Mouse (Mus musculus) midbrain, postnatal 0 days (tissue): ENCODE measurements at regions not wholly inside any gene's neighbourhood (a gene's known extent, or its start where the extent isn't known, plus 50 kb on each side); places are given as distances from the start of the nearest gene placed in this dataset.

Source experiments
- ATAC-seq: fragments of 200-750 bp; cut with Nextera tagmentation; 2 replicates; pipeline ENCODE4 v1.8.0; 2017; ENCODE audit warnings: moderate number of reproducible peaks, mild to moderate bottlenecking, moderate TSS enrichment, moderate library complexity; ENCODE audit not compliant: low FRiP score
- DNase-seq: peaks from one replicate; pipeline ENCODE4 v3.0.0-alpha.2; 2015; ENCODE audit warnings: low spot score
- H3K27ac ChIP-seq: fragments of 300-500 bp; sonication (generic); 2 replicates; pipeline ENCODE4 v1.5.1; 2014; ENCODE audit warnings: low read depth, mild to moderate bottlenecking, low read length, mixed read lengths
- H3K27me3 ChIP-seq: fragments of 300-500 bp; sonication (generic); 2 replicates; pipeline ENCODE4 v1.6.1; 2014; ENCODE audit warnings: low read length, control low read depth, mixed read lengths; ENCODE audit not compliant: insufficient read depth
- H3K36me3 ChIP-seq: fragments of 300-500 bp; sonication (generic); 2 replicates; pipeline ENCODE4 v1.6.1; 2014; ENCODE audit warnings: low read length, control low read depth, mixed read lengths; ENCODE audit not compliant: insufficient read depth
- H3K4me1 ChIP-seq: fragments of 300-500 bp; sonication (generic); 2 replicates; pipeline ENCODE4 v1.6.1; 2014; ENCODE audit warnings: mild to moderate bottlenecking, control low read depth, antibody characterized with exemption, low read length, mixed read lengths; ENCODE audit not compliant: insufficient read depth
- H3K4me2 ChIP-seq: fragments of 300-500 bp; sonication (generic); 2 replicates; pipeline ENCODE4 v1.6.1; 2014; ENCODE audit warnings: low read depth, mild to moderate bottlenecking, low read length, mixed read lengths; ENCODE audit not compliant: poor library complexity, severe bottlenecking
- H3K4me3 ChIP-seq: fragments of 300-500 bp; sonication (generic); 2 replicates; pipeline ENCODE4 v1.5.1; 2014; ENCODE audit warnings: low read depth, mild to moderate bottlenecking, low read length, moderate library complexity
- H3K9ac ChIP-seq: fragments of 300-500 bp; sonication (generic); replicated peaks from 2 replicates; pipeline ENCODE4 v1.6.1; 2014; ENCODE audit warnings: mild to moderate bottlenecking, low read length, moderate library complexity, mixed read lengths; ENCODE audit not compliant: poor library complexity, severe bottlenecking
- H3K9me3 ChIP-seq: fragments of 300-500 bp; sonication (generic); 2 replicates; pipeline ENCODE4 v1.6.1; 2016; ENCODE audit warnings: low read length, control low read depth
- CTCF ChIP-seq: IDR thresholded peaks from 2 replicates; pipeline ENCODE4 v1.5.1; 2016; ENCODE audit warnings: antibody characterized with exemption, mild to moderate bottlenecking
- WGBS: fragments of 180-500 bp; shearing (Covaris S2); extraction: QIAGEN DNeasy Blood & Tissue Kit; methylation state at CpG from one replicate; pipeline ENCODE4 v1.1.7; 2014; 5-methylcytosine and 5-hydroxymethylcytosine counted together

DNA sequence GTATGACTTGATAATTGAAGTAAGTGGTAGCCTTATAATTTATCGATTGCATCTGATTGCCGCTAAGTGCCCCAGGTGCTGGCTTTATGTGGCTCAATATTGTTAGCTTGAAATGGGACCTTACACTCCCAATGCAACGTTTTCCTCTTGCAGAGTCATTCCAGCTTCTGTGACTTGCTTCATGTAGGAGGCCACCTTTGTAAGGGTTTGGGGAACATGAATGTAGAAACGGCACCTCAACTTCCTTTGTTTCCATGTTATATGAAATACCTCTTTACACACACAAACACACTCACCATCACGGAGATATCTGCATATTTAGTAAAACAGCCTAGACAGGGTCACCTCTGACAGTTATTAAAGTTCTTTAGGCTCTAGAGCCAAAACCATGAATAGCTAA, 59.4 kb upstream of the Cep78 start:
- no peak overlapping the region for H3K27ac ChIP-seq

DNA sequence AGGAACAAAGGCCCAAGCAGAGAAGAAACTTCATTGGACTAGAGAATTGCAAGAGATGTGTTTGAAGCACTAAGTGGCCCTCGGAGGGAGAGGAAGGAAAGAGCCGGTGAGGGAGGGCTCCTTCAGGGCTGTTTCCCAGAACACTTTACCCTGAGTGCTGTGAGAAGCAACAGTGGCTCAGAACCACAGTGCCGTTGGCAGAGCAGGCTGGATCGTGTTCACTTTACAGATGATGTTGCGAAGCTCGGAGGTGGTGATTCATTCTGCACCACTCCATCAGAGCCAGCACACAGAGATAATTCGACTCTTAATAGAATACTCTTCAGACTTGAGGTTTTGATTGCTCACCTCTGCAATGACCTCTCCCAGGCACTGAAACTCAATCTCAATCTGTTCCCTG, 58.2 kb upstream of the Cep78 start:
- WGBS = 97% methylated on average over 7 of the region's 7 CpGs
- H3K4me3 ChIP-seq = no peak overlapping the region
- no peak overlapping the region for H3K27ac ChIP-seq
- no peaks in the 10 kb centered on the region for H3K27me3 ChIP-seq
- H3K36me3 ChIP-seq = no peaks in the 10 kb centered on the region
- no peak overlapping the region for H3K9ac ChIP-seq
- DNase-seq (no peak), ATAC-seq (no peak)
- no peak overlapping the region for H3K4me2 ChIP-seq
- TF ChIP-seq CTCF = no peak
- H3K4me1 ChIP-seq = no peaks in the 10 kb centered on the region
- no peaks in the 10 kb centered on the region for H3K9me3 ChIP-seq

More for the DNA sequence above, 59.4 kb upstream of the Cep78 start:
- no peaks in the 10 kb centered on the region for H3K36me3 ChIP-seq
- no peak overlapping the region for H3K9ac ChIP-seq
- no peaks in the 10 kb centered on the region for H3K4me1 ChIP-seq
- no peak for DNase-seq
- no peak overlapping the region for H3K4me3 ChIP-seq
- no peak overlapping the region for H3K4me2 ChIP-seq
- WGBS = 88% methylated on average over 5 of the region's 5 CpGs
- H3K27me3 ChIP-seq = no peaks in the 10 kb centered on the region
- no peak for ATAC-seq
- no peaks in the 10 kb centered on the region for H3K9me3 ChIP-seq
- TF ChIP-seq CTCF = no peak

DNA sequence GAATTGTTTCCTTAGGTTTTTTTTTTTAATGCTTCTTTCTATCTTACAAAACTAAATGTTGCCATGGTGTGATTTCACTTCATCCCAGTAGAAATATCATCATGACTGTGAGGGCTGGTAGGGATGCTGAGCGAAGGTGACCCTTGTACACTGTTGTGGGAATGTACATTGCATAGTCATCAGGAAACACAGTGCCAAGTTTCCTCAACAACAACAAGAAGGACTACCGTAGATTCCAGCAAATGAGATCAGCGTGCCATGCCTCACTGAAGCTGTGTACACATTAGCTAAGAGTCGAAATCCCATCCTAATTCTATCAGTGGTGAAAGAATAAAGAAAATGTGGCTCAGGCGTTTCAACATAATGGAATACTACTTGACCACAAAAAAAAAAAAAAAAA, 57.1 kb upstream of the Cep78 start:
- Histone ChIP-seq H3K9ac (no peak overlapping the region), H3K36me3 (no peaks in the 10 kb centered on the region), H3K4me1 (no peaks in the 10 kb centered on the region), H3K9me3 (no peaks in the 10 kb centered on the region), H3K27ac (no peak overlapping the region), H3K4me3 (no peak overlapping the region), H3K27me3 (no peaks in the 10 kb centered on the region), H3K4me2 (no peak overlapping the region)
- TF ChIP-seq CTCF = no peak
- ATAC-seq (no peak), DNase-seq (no peak)
- 77% methylated on average over 5 of the region's 5 CpGs for WGBS

DNA sequence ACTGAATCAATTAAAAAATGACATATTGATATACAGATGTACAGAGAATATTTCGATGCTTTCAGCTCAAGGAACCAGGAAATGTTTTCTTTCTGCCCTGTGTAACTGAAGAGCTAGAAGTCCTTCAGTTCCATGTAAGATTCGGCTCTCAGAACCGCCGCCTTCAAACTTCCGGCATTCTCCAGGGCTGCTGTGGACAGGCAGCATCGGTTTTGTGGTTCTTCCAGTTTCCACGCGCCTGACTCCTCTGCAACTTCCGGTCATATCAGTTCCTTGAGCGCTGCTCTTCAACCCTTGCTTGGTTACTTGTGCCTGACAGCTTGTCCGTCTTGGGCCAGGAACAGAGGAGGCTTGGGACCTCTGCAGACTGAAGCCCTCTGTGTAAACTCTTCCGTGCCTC, 53.0 kb upstream of the Cep78 start:
- TF ChIP-seq CTCF = no peak
- ATAC-seq = no peak
- H3K4me1 ChIP-seq = no peaks in the 10 kb centered on the region
- no peaks in the 10 kb centered on the region for H3K36me3 ChIP-seq
- H3K27ac ChIP-seq = no peak overlapping the region
- H3K27me3 ChIP-seq = no peaks in the 10 kb centered on the region
- no peak overlapping the region for H3K9ac ChIP-seq
- H3K4me2 ChIP-seq = no peak overlapping the region
- no peaks in the 10 kb centered on the region for H3K9me3 ChIP-seq
- no peak overlapping the region for H3K4me3 ChIP-seq
- 90% methylated on average over 12 of the region's 12 CpGs for WGBS
- DNase-seq = no peak
